Mouse (Mus musculus): ENCODE data around the gene Vti1a. TPM values are rescaled to one million over a fixed set of nuclear protein-coding genes. Genes with fewer than 3 reads are reported as not detected.

Vti1a gene
- polyA plus RNA-seq, 1 experiment: 39.5 TPM

- Histone ChIP-seq H3K4me3 (ENCODE audit: insufficient read depth, low read length) (no peak overlapping the region), H3K27ac (ENCODE audit: insufficient read depth, low read length) (no peak overlapping the region), H3K4me1 (ENCODE audit: control insufficient read depth, insufficient read depth, low read length) (no peaks in the 10 kb centered on the region)
- no peak for TF ChIP-seq POLR2A (IDR thresholded peaks at IDR 0.05; ENCODE audit: extremely low read depth, insufficient read depth, low read length)
- TF ChIP-seq CTCF (IDR thresholded peaks at IDR 0.05; ENCODE audit: extremely low read depth, insufficient read depth, low read length): no peak
These were observed 140.4 kb downstream of the Vti1a start for GRCm38 (mm10) chr19:55456325-55457091.

- Histone ChIP-seq H3K27ac (ENCODE audit: insufficient read depth, low read length) (no peak overlapping the region), H3K4me3 (ENCODE audit: insufficient read depth, low read length) (no peak overlapping the region)
- no peak for TF ChIP-seq CTCF (IDR thresholded peaks at IDR 0.05; ENCODE audit: extremely low read depth, insufficient read depth, low read length)
- TF ChIP-seq POLR2A (IDR thresholded peaks at IDR 0.05; ENCODE audit: extremely low read depth, insufficient read depth, low read length): no peak
These were observed 145.9 kb downstream of the Vti1a start for GRCm38 (mm10) chr19:55461963-55462362.

GRCm38 (mm10) chr19:55463670-55464069 lies 147.6 kb downstream of the Vti1a start:
- no peak for TF ChIP-seq CTCF (IDR thresholded peaks at IDR 0.05; ENCODE audit: extremely low read depth, insufficient read depth, low read length)
- TF ChIP-seq POLR2A (IDR thresholded peaks at IDR 0.05; ENCODE audit: extremely low read depth, insufficient read depth, low read length): no peak
- Histone ChIP-seq H3K4me3 (ENCODE audit: insufficient read depth, low read length) (no peak overlapping the region), H3K27ac (ENCODE audit: insufficient read depth, low read length) (no peak overlapping the region), H3K4me1 (ENCODE audit: control insufficient read depth, insufficient read depth, low read length) (no peaks in the 10 kb centered on the region)

More at GRCm38 (mm10) chr19:55461963-55462362, 145.9 kb downstream of the Vti1a start:
- no peaks in the 10 kb centered on the region for H3K4me1 ChIP-seq (ENCODE audit: control insufficient read depth, insufficient read depth, low read length)

GRCm38 (mm10) chr19:55469301-55470051 lies 153.4 kb downstream of the Vti1a start:
- H3K27ac ChIP-seq (ENCODE audit: insufficient read depth, low read length): no peak overlapping the region

DNA sequence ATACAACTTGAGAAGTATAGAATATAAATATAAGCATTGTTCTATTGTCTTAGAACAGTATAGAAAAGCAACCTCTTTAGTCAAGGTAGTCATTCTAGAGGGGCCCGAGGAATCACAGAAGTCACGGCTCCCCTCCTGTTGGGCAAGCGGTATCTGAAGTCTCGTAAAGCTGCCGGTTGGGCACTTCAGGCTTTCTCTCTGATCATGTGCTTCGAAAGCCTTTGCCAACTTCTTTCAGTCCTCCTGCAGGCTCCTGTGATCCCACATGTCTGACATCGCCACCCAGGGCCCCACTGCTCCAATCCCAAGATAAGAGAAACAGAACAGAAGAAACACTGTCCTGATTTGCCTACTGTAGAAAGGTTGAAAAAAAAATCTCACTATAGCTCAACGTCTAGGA lies 156.5 kb downstream of the Vti1a start:
- Histone ChIP-seq H3K4me3 (ENCODE audit: insufficient read depth, low read length) (no peak overlapping the region), H3K27ac (ENCODE audit: insufficient read depth, low read length) (no peak overlapping the region), H3K4me1 (ENCODE audit: control insufficient read depth, insufficient read depth, low read length) (no peaks in the 10 kb centered on the region)
- TF ChIP-seq CTCF (IDR thresholded peaks at IDR 0.05; ENCODE audit: extremely low read depth, insufficient read depth, low read length) (no peak), POLR2A (IDR thresholded peaks at IDR 0.05; ENCODE audit: extremely low read depth, insufficient read depth, low read length) (no peak)

More at GRCm38 (mm10) chr19:55469301-55470051, 153.4 kb downstream of the Vti1a start:
- TF ChIP-seq CTCF (IDR thresholded peaks at IDR 0.05; ENCODE audit: extremely low read depth, insufficient read depth, low read length) (no peak), POLR2A (IDR thresholded peaks at IDR 0.05; ENCODE audit: extremely low read depth, insufficient read depth, low read length) (no peak)
- Histone ChIP-seq H3K4me3 (ENCODE audit: insufficient read depth, low read length) (no peak overlapping the region), H3K4me1 (ENCODE audit: control insufficient read depth, insufficient read depth, low read length) (no peaks in the 10 kb centered on the region)

- Histone ChIP-seq H3K4me1 (ENCODE audit: control insufficient read depth, insufficient read depth, low read length) (no peaks in the 10 kb centered on the region), H3K4me3 (ENCODE audit: insufficient read depth, low read length) (no peak overlapping the region), H3K27ac (ENCODE audit: insufficient read depth, low read length) (no peak overlapping the region)
- TF ChIP-seq CTCF (IDR thresholded peaks at IDR 0.05; ENCODE audit: extremely low read depth, insufficient read depth, low read length) (no peak), POLR2A (IDR thresholded peaks at IDR 0.05; ENCODE audit: extremely low read depth, insufficient read depth, low read length) (no peak)
These were observed 158.1 kb downstream of the Vti1a start for GRCm38 (mm10) chr19:55474225-55474624.

GRCm38 (mm10) chr19:55480526-55480925 lies 164.4 kb downstream of the Vti1a start:
- no peak for TF ChIP-seq CTCF (IDR thresholded peaks at IDR 0.05; ENCODE audit: extremely low read depth, insufficient read depth, low read length)
- no peak for TF ChIP-seq POLR2A (IDR thresholded peaks at IDR 0.05; ENCODE audit: extremely low read depth, insufficient read depth, low read length)
- no peaks in the 10 kb centered on the region for H3K4me1 ChIP-seq (ENCODE audit: control insufficient read depth, insufficient read depth, low read length)
- no peak overlapping the region for H3K27ac ChIP-seq (ENCODE audit: insufficient read depth, low read length)
- H3K4me3 ChIP-seq (ENCODE audit: insufficient read depth, low read length): no peak overlapping the region

- no peak overlapping the region for H3K4me3 ChIP-seq (ENCODE audit: insufficient read depth, low read length)
- no peaks in the 10 kb centered on the region for H3K4me1 ChIP-seq (ENCODE audit: control insufficient read depth, insufficient read depth, low read length)
- H3K27ac ChIP-seq (ENCODE audit: insufficient read depth, low read length): no peak overlapping the region
- TF ChIP-seq CTCF (IDR thresholded peaks at IDR 0.05; ENCODE audit: extremely low read depth, insufficient read depth, low read length) (no peak), POLR2A (IDR thresholded peaks at IDR 0.05; ENCODE audit: extremely low read depth, insufficient read depth, low read length) (no peak)
These were observed 165.2 kb downstream of the Vti1a start for GRCm38 (mm10) chr19:55481308-55481707.

DNA sequence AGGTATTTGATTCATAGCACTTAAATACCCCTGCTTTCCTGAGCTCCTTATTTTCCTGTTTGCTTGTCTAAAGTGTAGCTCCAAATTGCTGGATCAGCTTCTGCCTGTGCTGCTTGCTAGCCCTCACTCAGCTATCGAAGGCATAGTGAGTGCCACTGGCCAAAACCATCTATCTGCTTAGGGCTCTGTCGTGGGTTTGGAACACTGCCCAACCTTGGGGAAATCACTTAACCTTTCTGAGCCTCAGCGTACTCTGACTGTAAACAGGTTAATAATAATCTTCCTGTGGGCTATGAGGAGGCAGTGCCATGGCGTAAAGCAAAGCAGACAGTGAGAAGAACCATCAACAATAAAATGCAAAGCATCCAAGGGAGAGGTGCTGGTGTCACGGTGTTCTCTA lies 167.4 kb downstream of the Vti1a start:
- no peaks in the 10 kb centered on the region; the same call in 1 of the 2 replicates for H3K4me1 ChIP-seq (ENCODE audit: control insufficient read depth, insufficient read depth, low read length)
- no peak for TF ChIP-seq POLR2A (IDR thresholded peaks at IDR 0.05; ENCODE audit: extremely low read depth, insufficient read depth, low read length)
- no peak for TF ChIP-seq CTCF (IDR thresholded peaks at IDR 0.05; ENCODE audit: extremely low read depth, insufficient read depth, low read length)
- H3K4me3 ChIP-seq (ENCODE audit: insufficient read depth, low read length): no peak overlapping the region
- H3K27ac ChIP-seq (ENCODE audit: insufficient read depth, low read length): no peak overlapping the region

Data from cortical plate, adult 2 months (tissue).